Mouse (Mus musculus) WW6 (cell line): ENCODE data around the gene Ccdc148.

ENCODE experiments used
- DNase-seq: peaks from one replicate; pipeline ENCODE4 v3.0.0-alpha.2; 2013; ENCODE audit warnings: low read depth, low spot score

Gene Ccdc148

GRCm38 (mm10) chr2:58783526-58783925 lies 377.0 kb downstream of the Ccdc148 start:
- no peak for DNase-seq

GRCm38 (mm10) chr2:58778986-58779495 lies 381.4 kb downstream of the Ccdc148 start:
- DNase-seq: no peak

GRCm38 (mm10) chr2:58773833-58774232 lies 386.6 kb downstream of the Ccdc148 start:
- no peak for DNase-seq
